Mouse (Mus musculus): ENCODE measurements around the gene Ksr1. TPM values are rescaled to one million over a fixed set of nuclear protein-coding genes. Genes with fewer than 3 reads are reported as not detected.

Gene Ksr1
- polyA plus RNA-seq, 1 experiment = 14.5 TPM

DNA sequence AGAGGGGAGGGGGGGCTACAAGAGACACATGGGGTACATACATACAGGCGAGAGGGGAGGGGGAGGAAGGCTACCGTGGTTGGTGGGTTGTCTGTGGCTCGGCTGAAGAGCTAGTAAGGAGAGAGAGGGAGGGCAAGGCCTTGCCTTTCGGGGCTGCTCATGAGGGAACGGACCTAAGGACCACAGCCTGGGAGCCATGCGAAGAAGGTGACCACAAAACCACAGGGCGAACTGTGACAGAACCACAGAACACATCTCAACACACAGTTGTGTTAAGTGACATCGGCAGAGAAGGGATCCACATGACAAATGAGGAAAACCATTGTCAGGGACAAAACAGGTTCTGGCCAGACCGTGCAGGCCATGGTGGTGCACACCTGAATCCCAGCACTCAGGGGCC, 57.9 kb downstream of the Ksr1 start:
- H3K4me1 ChIP-seq (ENCODE audit: control insufficient read depth, insufficient read depth, insufficient read length) = peaks cover 16% of the 10 kb centered on the region; the same call in 1 of the 2 replicates
- H3K4me3 ChIP-seq (ENCODE audit: extremely low read depth, insufficient read depth, insufficient read length) = no peak overlapping the region
- 31% methylated on average over 9 of the region's 9 CpGs for WGBS
- TF ChIP-seq CTCF (IDR thresholded peaks at IDR 0.05; ENCODE audit: extremely low read depth, insufficient read depth, insufficient read length, insufficient replicate concordance) = no peak
- no peak for TF ChIP-seq POLR2A (IDR thresholded peaks at IDR 0.05; ENCODE audit: low read depth, low read length)
- no peaks in the 10 kb centered on the region for H3K36me3 ChIP-seq (ENCODE audit: control insufficient read depth, insufficient read depth, low read length)
- H3K27ac ChIP-seq (ENCODE audit: insufficient read depth, low read length) = peak overlapping the region; percentile 27
- no peak for DNase-seq (ENCODE audit: low read depth in 1 of 2, low spot score in 2 of 2)
- no peaks in the 10 kb centered on the region for H3K27me3 ChIP-seq (ENCODE audit: control insufficient read depth, insufficient read depth, low read length)

DNA sequence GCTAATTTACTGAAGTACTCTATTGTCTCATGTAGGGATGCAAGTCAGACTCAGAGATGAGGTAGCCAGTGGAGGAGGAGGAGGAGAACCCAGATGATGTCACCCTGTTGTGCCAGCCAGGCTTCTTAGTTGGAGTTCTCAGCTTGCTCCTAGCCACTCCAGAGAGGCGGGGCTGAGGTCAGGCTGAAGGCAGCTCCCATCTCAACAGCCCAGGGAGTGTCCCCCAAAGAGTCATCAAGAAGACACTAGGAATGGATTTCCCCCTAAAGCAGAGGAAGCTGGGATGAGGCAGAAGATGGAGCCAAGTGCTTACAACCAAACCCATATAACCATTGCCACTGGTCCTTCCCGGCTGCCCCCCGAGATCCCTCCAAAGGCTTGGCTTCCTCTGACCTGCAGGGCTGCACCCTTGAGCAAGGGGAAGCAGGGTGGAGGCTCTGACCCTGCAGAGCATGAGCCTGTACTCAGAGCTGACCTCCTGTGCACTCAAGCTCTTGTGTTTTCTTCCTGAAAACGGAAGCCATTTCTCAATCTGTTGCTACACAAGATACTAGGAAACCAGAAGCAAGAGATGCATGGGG, 58.4 kb downstream of the Ksr1 start:
- Histone ChIP-seq H3K27me3 (ENCODE audit: control insufficient read depth, insufficient read depth, low read length) (no peaks in the 10 kb centered on the region), H3K4me3 (ENCODE audit: extremely low read depth, insufficient read depth, insufficient read length) (no peak overlapping the region), H3K36me3 (ENCODE audit: control insufficient read depth, insufficient read depth, low read length) (no peaks in the 10 kb centered on the region), H3K27ac (ENCODE audit: insufficient read depth, low read length) (no peak overlapping the region), H3K4me1 (ENCODE audit: control insufficient read depth, insufficient read depth, insufficient read length) (peaks cover 13% of the 10 kb centered on the region; the same call in 1 of the 2 replicates)
- DNase-seq (ENCODE audit: low read depth in 1 of 2, low spot score in 2 of 2) = no peak
- no peak for TF ChIP-seq CTCF (IDR thresholded peaks at IDR 0.05; ENCODE audit: extremely low read depth, insufficient read depth, insufficient read length, insufficient replicate concordance)
- no peak for TF ChIP-seq POLR2A (IDR thresholded peaks at IDR 0.05; ENCODE audit: low read depth, low read length)
- WGBS = 28% methylated on average over 4 of the region's 4 CpGs

DNA sequence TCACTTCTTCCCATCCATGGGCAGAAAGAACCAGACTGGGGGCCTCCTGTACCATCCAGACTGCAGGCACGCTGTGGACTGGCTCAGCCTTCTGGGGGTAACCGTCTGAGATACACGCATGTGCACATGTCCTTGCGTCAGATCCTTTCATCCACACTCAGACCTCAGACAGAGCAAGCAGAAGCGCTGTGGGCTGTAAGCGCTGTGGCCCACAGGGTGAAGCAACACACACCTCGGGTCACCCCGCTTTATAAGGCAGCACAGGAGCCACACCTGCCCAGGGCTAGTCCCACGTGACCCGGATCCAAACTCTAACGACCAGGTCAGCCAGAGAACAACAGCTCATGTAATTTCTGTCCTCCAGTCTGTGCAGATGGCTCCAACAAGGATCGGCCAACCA, 59.4 kb downstream of the Ksr1 start:
- Histone ChIP-seq H3K27ac (ENCODE audit: insufficient read depth, low read length) (no peak overlapping the region), H3K36me3 (ENCODE audit: control insufficient read depth, insufficient read depth, low read length) (no peaks in the 10 kb centered on the region), H3K27me3 (ENCODE audit: control insufficient read depth, insufficient read depth, low read length) (no peaks in the 10 kb centered on the region), H3K4me3 (ENCODE audit: extremely low read depth, insufficient read depth, insufficient read length) (no peak overlapping the region), H3K4me1 (ENCODE audit: control insufficient read depth, insufficient read depth, insufficient read length) (peaks cover 8% of the 10 kb centered on the region; the same call in 1 of the 2 replicates)
- no peak for DNase-seq (ENCODE audit: low read depth in 1 of 2, low spot score in 2 of 2)
- no peak for TF ChIP-seq CTCF (IDR thresholded peaks at IDR 0.05; ENCODE audit: extremely low read depth, insufficient read depth, insufficient read length, insufficient replicate concordance)
- TF ChIP-seq POLR2A (IDR thresholded peaks at IDR 0.05; ENCODE audit: low read depth, low read length) = no peak
- 87% methylated on average over 12 of the region's 12 CpGs for WGBS

DNA sequence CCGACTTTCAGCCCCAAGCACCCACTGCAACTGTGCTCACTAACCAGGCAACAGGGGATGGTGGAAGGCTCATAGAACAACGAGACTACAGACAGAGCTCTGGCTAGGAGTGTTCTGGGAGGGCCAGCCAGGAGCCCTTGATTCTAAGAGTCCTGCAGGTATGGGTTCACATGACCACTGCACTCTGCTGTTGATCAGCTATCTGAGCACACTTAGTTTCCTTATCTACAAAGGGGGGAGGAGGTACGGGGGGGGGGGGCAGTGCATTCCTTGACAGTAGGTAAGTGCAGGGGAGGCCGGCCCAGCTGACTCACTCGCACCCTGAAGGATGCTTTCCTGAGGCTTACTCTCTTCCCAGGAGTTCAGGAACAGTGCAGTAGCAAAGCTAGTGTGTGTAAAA, 61.1 kb downstream of the Ksr1 start:
- Histone ChIP-seq H3K36me3 (ENCODE audit: control insufficient read depth, insufficient read depth, low read length) (no peaks in the 10 kb centered on the region), H3K4me1 (ENCODE audit: control insufficient read depth, insufficient read depth, insufficient read length) (peaks cover 8% of the 10 kb centered on the region; the same call in 1 of the 2 replicates)

DNA sequence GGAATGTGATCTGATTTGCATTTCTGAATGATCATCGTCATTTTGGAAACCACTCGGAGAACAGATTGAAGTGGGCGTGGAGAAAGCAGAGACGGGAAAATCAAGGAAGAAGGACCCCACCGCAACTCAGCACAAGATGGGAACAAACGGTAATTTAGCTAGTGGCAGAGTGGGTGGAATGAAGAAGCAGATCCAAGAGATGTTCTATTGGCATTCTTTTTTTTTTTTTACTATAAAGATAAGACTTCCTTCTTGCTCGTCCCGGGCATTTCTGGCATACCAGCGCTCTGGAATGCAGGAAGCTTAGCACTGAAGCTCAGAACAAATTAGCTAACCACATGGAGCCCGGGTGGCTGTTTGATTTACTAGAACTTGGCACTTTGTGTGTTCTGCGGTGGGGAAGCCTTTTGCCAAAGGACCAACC, 63.2 kb downstream of the Ksr1 start:
- H3K27me3 ChIP-seq (ENCODE audit: control insufficient read depth, insufficient read depth, low read length) = no peaks in the 10 kb centered on the region
- no peak for DNase-seq (ENCODE audit: low read depth in 1 of 2, low spot score in 2 of 2)
- H3K27ac ChIP-seq (ENCODE audit: insufficient read depth, low read length) = peak overlapping the region; percentile 33; the same call in 1 of the 2 replicates
- H3K4me3 ChIP-seq (ENCODE audit: extremely low read depth, insufficient read depth, insufficient read length) = no peak overlapping the region
- H3K4me1 ChIP-seq (ENCODE audit: control insufficient read depth, insufficient read depth, insufficient read length) = peaks cover 2% of the 10 kb centered on the region; the same call in 1 of the 2 replicates
- no peaks in the 10 kb centered on the region for H3K36me3 ChIP-seq (ENCODE audit: control insufficient read depth, insufficient read depth, low read length)
- no peak for TF ChIP-seq POLR2A (IDR thresholded peaks at IDR 0.05; ENCODE audit: low read depth, low read length)
- TF ChIP-seq CTCF (IDR thresholded peaks at IDR 0.05; ENCODE audit: extremely low read depth, insufficient read depth, insufficient read length, insufficient replicate concordance) = no peak
- WGBS = 70% methylated on average over 11 of the region's 11 CpGs

More for the DNA sequence above, 61.1 kb downstream of the Ksr1 start:
- no peak for DNase-seq (ENCODE audit: low read depth in 1 of 2, low spot score in 2 of 2)
- H3K27ac ChIP-seq (ENCODE audit: insufficient read depth, low read length) = no peak overlapping the region; the same call in 1 of the 2 replicates
- 68% methylated on average over 5 of the region's 5 CpGs for WGBS
- no peaks in the 10 kb centered on the region for H3K27me3 ChIP-seq (ENCODE audit: control insufficient read depth, insufficient read depth, low read length)
- no peak overlapping the region for H3K4me3 ChIP-seq (ENCODE audit: extremely low read depth, insufficient read depth, insufficient read length)
- TF ChIP-seq CTCF (IDR thresholded peaks at IDR 0.05; ENCODE audit: extremely low read depth, insufficient read depth, insufficient read length, insufficient replicate concordance) (no peak), POLR2A (IDR thresholded peaks at IDR 0.05; ENCODE audit: low read depth, low read length) (no peak)

DNA sequence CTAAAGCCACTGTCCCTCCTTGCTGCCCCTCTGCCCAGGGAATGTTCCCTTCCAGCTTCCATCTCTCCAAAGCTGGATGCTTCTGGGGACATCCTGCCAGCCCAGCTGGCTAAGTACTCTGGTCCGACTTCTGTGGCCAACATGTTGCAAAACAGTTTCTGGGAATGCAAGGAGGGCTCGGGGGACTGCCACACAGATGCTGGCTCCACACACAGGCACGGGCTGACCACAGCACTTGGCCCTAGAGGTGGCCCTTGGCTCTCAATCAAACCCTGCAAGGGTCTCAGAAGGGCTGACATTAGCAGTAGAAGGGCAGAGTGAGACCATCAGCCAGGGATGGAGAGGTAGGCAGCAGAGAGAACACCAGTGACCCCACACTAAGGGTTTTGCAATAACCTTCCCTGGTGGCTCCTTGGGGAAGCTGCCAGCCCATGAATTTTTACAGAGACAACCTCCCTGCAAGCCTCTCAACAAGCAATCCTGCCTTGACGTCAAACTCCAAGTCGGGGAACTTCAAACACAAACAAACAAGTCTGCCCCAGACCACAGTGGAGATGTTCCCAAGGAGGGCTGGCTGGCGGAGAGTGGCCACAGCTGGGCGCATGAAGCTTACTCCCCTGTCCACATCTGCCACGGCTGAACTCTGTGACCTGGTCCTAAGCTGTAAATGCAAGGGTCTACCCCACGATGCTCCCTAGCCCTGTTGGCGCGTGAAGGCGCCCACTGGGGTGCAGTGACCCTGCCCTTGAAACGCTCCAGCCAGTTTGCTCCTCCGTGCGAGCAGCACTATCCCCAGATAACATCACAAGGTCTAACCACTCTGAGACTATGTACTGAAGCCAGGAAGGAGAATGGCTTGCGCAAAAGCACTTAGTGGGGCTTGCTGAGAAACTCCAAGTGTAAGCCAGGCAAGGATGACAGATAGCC, 65.0 kb downstream of the Ksr1 start:
- H3K4me3 ChIP-seq (ENCODE audit: extremely low read depth, insufficient read depth, insufficient read length) = no peak overlapping the region
- H3K27ac ChIP-seq (ENCODE audit: insufficient read depth, low read length) = peak overlapping the region; percentile 30; the same call in 1 of the 2 replicates
- WGBS = 80% methylated on average over 16 of the region's 16 CpGs
- no peaks in the 10 kb centered on the region for H3K27me3 ChIP-seq (ENCODE audit: control insufficient read depth, insufficient read depth, low read length)
- no peaks in the 10 kb centered on the region for H3K36me3 ChIP-seq (ENCODE audit: control insufficient read depth, insufficient read depth, low read length)
- no peak for TF ChIP-seq POLR2A (IDR thresholded peaks at IDR 0.05; ENCODE audit: low read depth, low read length)
- TF ChIP-seq CTCF (IDR thresholded peaks at IDR 0.05; ENCODE audit: extremely low read depth, insufficient read depth, insufficient read length, insufficient replicate concordance) = no peak
- H3K4me1 ChIP-seq (ENCODE audit: control insufficient read depth, insufficient read depth, insufficient read length) = peaks cover 2% of the 10 kb centered on the region; the same call in 1 of the 2 replicates
- no peak for DNase-seq (ENCODE audit: low read depth in 1 of 2, low spot score in 2 of 2)
